Mouse (Mus musculus) cerebellum, adult 8-10 months (tissue): Measurements from ENCODE around the gene 1700007K13Rik.

Experiments
- DNase-seq: peaks from one replicate; pipeline ENCODE4 v3.0.0; 2022

The 1700007K13Rik gene

DNA sequence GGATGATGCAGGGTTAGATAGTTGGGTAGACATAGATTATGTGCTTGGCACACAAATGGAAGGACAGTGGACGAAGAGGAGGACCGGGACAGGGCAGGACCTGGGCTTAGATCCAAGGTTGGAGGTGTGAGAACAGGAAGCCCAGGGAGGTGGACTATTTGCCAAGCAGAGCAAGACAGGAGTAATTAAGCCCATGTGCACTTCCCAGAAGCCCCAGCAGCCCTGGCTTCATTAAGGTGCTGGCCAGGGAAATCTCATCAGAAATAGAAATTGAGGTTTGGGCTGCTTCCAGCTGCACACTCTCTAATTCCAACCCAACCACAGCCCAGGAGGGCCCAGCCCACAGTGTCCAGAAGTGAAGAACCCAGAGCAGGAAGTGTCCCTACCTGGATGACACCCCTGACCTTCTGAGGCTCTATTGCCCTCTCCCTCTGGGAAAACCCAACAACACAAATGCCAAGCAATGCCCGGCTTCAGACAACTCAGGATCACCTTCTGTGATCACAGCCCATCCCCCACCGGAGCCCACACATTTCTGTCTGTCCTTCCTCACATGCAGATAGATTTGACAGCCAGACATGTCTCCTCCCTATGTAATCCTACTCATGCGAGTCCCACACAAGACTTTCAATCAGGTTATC is 51.9 kb downstream of the 1700007K13Rik start:
- peak; percentile 60 for DNase-seq

DNA sequence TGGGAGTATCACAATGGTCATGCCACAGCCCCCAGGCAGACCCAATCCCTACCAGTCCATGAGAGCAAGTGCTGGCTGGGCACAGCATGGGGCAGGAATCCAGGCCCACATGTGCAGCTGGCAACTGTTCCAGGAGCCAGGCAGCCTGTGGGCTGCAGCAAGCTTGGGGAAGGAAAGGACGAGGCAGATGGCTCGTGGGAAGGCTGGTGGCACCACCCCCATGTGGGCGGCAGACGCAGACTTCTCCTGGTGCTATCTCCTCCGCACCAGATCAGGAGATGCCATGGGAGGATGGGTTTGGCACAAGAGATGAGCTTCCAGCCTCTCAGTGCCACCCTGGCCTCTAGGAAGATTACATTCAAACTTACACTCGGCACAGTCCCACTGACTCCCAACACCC is 53.2 kb downstream of the 1700007K13Rik start:
- peak; percentile 69 for DNase-seq
